Mouse (Mus musculus): ENCODE data around the gene Tob2. TPM values are rescaled to one million over a fixed set of nuclear protein-coding genes. Genes with fewer than 3 reads are reported as not detected.

Tob2 gene
- total RNA-seq (2022): 100 to 1,000 TPM; 111 to 127 (median 125) TPM

GRCm38 (mm10) chr15:81858517-81859329 lies at the start of gene Tob2:
Gene Tob2 (minus strand): TSS chr15:81858796.
- peak; percentile 62 to 80 for DNase-seq (ENCODE audit: low spot score in 2 of 2)

GRCm38 (mm10) chr15:81907953-81908352 lies 49.4 kb upstream of the Tob2 start:
- no peak for DNase-seq (ENCODE audit: low spot score in 2 of 2)

- peak; percentile 61 to 64 for DNase-seq (ENCODE audit: low spot score in 2 of 2)
Measured at GRCm38 (mm10) chr15:81904939-81905338, 46.3 kb upstream of the Tob2 start.

GRCm38 (mm10) chr15:81898751-81899150 lies 40.2 kb upstream of the Tob2 start:
- no peak for DNase-seq (ENCODE audit: low spot score in 2 of 2)

- no peak for DNase-seq (ENCODE audit: low spot score in 2 of 2)
Measured at GRCm38 (mm10) chr15:81897607-81898285, 39.1 kb upstream of the Tob2 start.

GRCm38 (mm10) chr15:81896407-81896806 lies 37.8 kb upstream of the Tob2 start:
- DNase-seq (ENCODE audit: low spot score in 2 of 2): no peak

- no peak for DNase-seq (ENCODE audit: low spot score in 2 of 2)
Measured at GRCm38 (mm10) chr15:81894002-81894401, 35.4 kb upstream of the Tob2 start.

- DNase-seq (ENCODE audit: low spot score in 2 of 2): no peak
Measured at GRCm38 (mm10) chr15:81891822-81892580, 33.4 kb upstream of the Tob2 start.

- no peak for DNase-seq (ENCODE audit: low spot score in 2 of 2)
Measured at GRCm38 (mm10) chr15:81891140-81891802, 32.7 kb upstream of the Tob2 start.

GRCm38 (mm10) chr15:81889175-81889574 lies 30.6 kb upstream of the Tob2 start:
- DNase-seq (ENCODE audit: low spot score in 2 of 2): peak; percentile 40 to 70

- DNase-seq (ENCODE audit: low spot score in 2 of 2): no peak
Measured at GRCm38 (mm10) chr15:81886795-81887550, 28.4 kb upstream of the Tob2 start.

GRCm38 (mm10) chr15:81885418-81885934 lies 26.9 kb upstream of the Tob2 start:
- DNase-seq (ENCODE audit: low spot score in 2 of 2): no peak

- DNase-seq (ENCODE audit: low spot score in 2 of 2): no peak
Measured at GRCm38 (mm10) chr15:81882348-81882747, 23.8 kb upstream of the Tob2 start.

- no peak for DNase-seq (ENCODE audit: low spot score in 2 of 2)
Measured at GRCm38 (mm10) chr15:81879531-81880401, 21.2 kb upstream of the Tob2 start.

- DNase-seq (ENCODE audit: low spot score in 2 of 2): peak; percentile 99
Measured at GRCm38 (mm10) chr15:81872262-81873136, 13.9 kb upstream of the Tob2 start, which contains the start of gene Aco2. Gene Aco2 (plus strand): TSS chr15:81872309.

- DNase-seq (ENCODE audit: low spot score in 2 of 2): peak; percentile 72 to 76
Measured at GRCm38 (mm10) chr15:81871604-81872261, 13.1 kb upstream of the Tob2 start, which contains the start of gene Phf5a. Gene Phf5a (minus strand): TSS chr15:81871911.

- DNase-seq (ENCODE audit: low spot score in 2 of 2): no peak
Measured at GRCm38 (mm10) chr15:81869985-81870384, 11.4 kb upstream of the Tob2 start.

GRCm38 (mm10) chr15:81864238-81864637 lies 5.6 kb upstream of the Tob2 start:
- no peak for DNase-seq (ENCODE audit: low spot score in 2 of 2)
